25 mouse cellular contexts compared by ENCODE assay signal in genomic region chr16:45670005-45670404, GRCm38 (mm10). TPM values are rescaled to one million over a fixed set of nuclear protein-coding genes. Genes with fewer than 3 reads are reported as not detected.
A peak's percentile ranks its signal among the peaks of the same experiment; 100 is the strongest.
DNase-seq lines count a peak whose midpoint lies in the region; ATAC-seq and TF ChIP-seq lines count a peak whose summit lies in the region.
"Had no signal": no experiment of that assay in that cellular context is flagged by ENCODE, and none has a peak within 500 bp of the region (broad histone marks: within the 10 kb centered on the region; RNA-seq: fewer than 3 reads in every experiment).

No protein-coding gene starts in this region.

- H3K27me3 ChIP-seq in Patski = no peaks in the 10 kb centered on the region
- H3K27me3 ChIP-seq: CH12.LX; forebrain, embryonic 13.5 days; midbrain, embryonic 15.5 days; neural tube, embryonic 15.5 days had no signal

- no peak for TF ChIP-seq CTCF in Patski (IDR thresholded peaks at IDR 0.05)

- DNase-seq in kidney, adult 11 months = peak; percentile 6
- no peak for DNase-seq in kidney, postnatal 10 days
- DNase-seq in Patski (ENCODE audit: low read depth, low spot score) = peak; percentile 10
- DNase-seq in brain, adult 2 months (ENCODE audit: low read depth, low spot score) = peak; percentile 45
- peak; percentile 4 to 37 for DNase-seq in kidney, postnatal 36 days
- no peak for DNase-seq in cerebellum, adult 11 months
- DNase-seq in layer of hippocampus, adult 11-12 months (ENCODE audit: low spot score) = no peak
- no peak for DNase-seq in ovary, postnatal 36 days (ENCODE audit: low spot score)
- DNase-seq: cerebellum, adult 9-10 months; gastrocnemius, postnatal 25 days; heart, adult 2 months; heart, postnatal 4 days; layer of hippocampus, postnatal 36 days; lung, adult 18-20 months; lung, postnatal 14 days; right cerebral cortex, postnatal 14 days; thymus, postnatal 25 days had no signal

- in situ Hi-C loops in Patski (cut with MboI; ENCODE audit: low pct_unique_long_range_greater_than_20kb) = no loop called here

- CTCF ChIA-PET in Patski (lab: Charles Lee) = interaction anchor here (0.6 to 1.0 kb wide), 2 partner anchors 15 to 740 kb away, joined by 3 to 6 read pairs; no protein-coding TSS in a partner anchor

- POLR2A ChIA-PET in Patski (lab: Charles Lee) = interaction anchor here (0.6 kb wide), 1 partner anchor 12 kb away, joined by 4 read pairs; no protein-coding TSS in a partner anchor

- ATAC-seq in Patski = peak; percentile 54
- ATAC-seq: forebrain, embryonic 13.5 days; hindbrain, embryonic 16.5 days; midbrain, embryonic 15.5 days had no signal

RNA-seq across cellular contexts. Expression of gene BC016579, which starts 16.1 kb away (rescaled TPM):
- not detected for polyA plus RNA-seq in Patski (2021)
- polyA plus RNA-seq: forebrain, embryonic 13.5 days; heart, adult 2 months; heart, embryonic 14.5 days; hindbrain, embryonic 16.5 days; midbrain, embryonic 15.5 days; neural tube, embryonic 15.5 days; testis, adult 2 months had no signal

RNA-seq across cellular contexts. Expression of gene Tmprss7, which starts 23.5 kb away (rescaled TPM):
- not detected for polyA plus RNA-seq in Patski (2021)
- polyA plus RNA-seq: heart, adult 2 months; heart, embryonic 14.5 days had no signal

RNA-seq across cellular contexts. Expression of gene Tagln3, which starts 54.4 kb away (rescaled TPM):
- polyA plus RNA-seq in Patski (2021) = 0.35 TPM

RNA-seq across cellular contexts. Expression of gene Gcsam, which starts 59.8 kb away (rescaled TPM):
- not detected for polyA plus RNA-seq in Patski (2021)
- polyA plus RNA-seq: cortical plate, adult 2 months; forebrain, embryonic 13.5 days; hindbrain, embryonic 16.5 days; midbrain, embryonic 15.5 days; neural tube, embryonic 15.5 days had no signal

Comparison
In these comparisons a context has a peak if more than half of its experiments do, and no peak if none do; other contexts are left out.
1. DNase-seq: peak in kidney, adult 11 months (single experiment), Patski (single experiment), brain, adult 2 months (single experiment) and kidney, postnatal 36 days (2 of 2); none in kidney, postnatal 10 days (single experiment), cerebellum, adult 11 months (single experiment), layer of hippocampus, adult 11-12 months (single experiment) and ovary, postnatal 36 days (single experiment).